Mouse (Mus musculus) E14TG2a.4 (cell line): ENCODE results near the gene Sco2.

Experiments
- H3K27me3 ChIP-seq: 2 replicates; pipeline ENCODE4 v1.6.1; 2014; ENCODE audit warnings: low read length, control low read depth; ENCODE audit not compliant: insufficient read depth
- H3K36me3 ChIP-seq: 2 replicates; pipeline ENCODE4 v1.6.1; 2014; ENCODE audit warnings: low read length, control low read depth; ENCODE audit not compliant: insufficient read depth
- H3K4me1 ChIP-seq: replicated peaks from 2 replicates; pipeline ENCODE4 v1.6.1; 2014; ENCODE audit warnings: low read depth, low read length, control low read depth
- H3K4me3 ChIP-seq: replicated peaks from 2 replicates; pipeline ENCODE4 v1.5.1; 2014; ENCODE audit warnings: mild to moderate bottlenecking, low read length
- H3K9me3 ChIP-seq: 2 replicates; pipeline ENCODE4 v1.6.1; 2014; ENCODE audit warnings: low read length, control low read depth
- CTCF ChIP-seq: conservative IDR thresholded peaks from 2 replicates; pipeline ENCODE4 v1.5.1; 2014; ENCODE audit warnings: low read length
- NANOG ChIP-seq: IDR thresholded peaks from 2 replicates; pipeline ENCODE4 v1.6.1; 2014; ENCODE audit warnings: borderline replicate concordance, low read length, mixed read lengths
- POU5F1 ChIP-seq: IDR thresholded peaks from 2 replicates; pipeline ENCODE4 v1.6.1; 2014; ENCODE audit warnings: low read length, borderline replicate concordance

Sco2 gene

DNA sequence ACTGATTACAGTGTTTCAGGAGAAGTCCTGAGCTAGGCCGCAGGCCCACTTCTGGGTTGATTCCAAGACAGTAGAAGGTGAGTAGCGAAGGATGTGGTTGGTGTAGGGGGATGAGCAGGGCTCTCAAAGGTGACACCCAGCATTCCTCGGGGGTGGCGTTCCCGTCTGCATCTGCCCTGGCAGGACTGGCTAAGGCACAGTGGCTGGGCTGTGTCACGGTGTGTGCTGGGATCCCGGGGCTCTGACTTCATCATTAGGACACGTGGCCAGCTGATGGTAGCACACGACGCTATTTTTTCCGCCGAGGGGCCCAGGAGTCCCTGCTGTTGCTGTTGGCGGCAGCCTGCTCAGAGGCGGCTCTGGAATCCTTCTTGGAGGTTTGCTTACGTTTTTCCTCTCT lies 22.3 kb downstream of the Sco2 start:
- peaks cover 44% of the 10 kb centered on the region for H3K4me1 ChIP-seq
- no peaks in the 10 kb centered on the region for H3K27me3 ChIP-seq
- peak overlapping the region; percentile 69 for H3K4me3 ChIP-seq
- no peaks in the 10 kb centered on the region for H3K9me3 ChIP-seq
- TF ChIP-seq NANOG = no peak
- no peak for TF ChIP-seq CTCF
- no peak for TF ChIP-seq POU5F1
- peaks cover 54% of the 10 kb centered on the region for H3K36me3 ChIP-seq

GRCm38 (mm10) chr15:89350447-89350846 lies 23.2 kb downstream of the Sco2 start:
- Histone ChIP-seq H3K36me3 (peaks cover 54% of the 10 kb centered on the region), H3K4me3 (no peak overlapping the region), H3K9me3 (no peaks in the 10 kb centered on the region), H3K27me3 (no peaks in the 10 kb centered on the region), H3K4me1 (peaks cover 44% of the 10 kb centered on the region)
- TF ChIP-seq CTCF (no peak), POU5F1 (no peak), NANOG (no peak)

DNA sequence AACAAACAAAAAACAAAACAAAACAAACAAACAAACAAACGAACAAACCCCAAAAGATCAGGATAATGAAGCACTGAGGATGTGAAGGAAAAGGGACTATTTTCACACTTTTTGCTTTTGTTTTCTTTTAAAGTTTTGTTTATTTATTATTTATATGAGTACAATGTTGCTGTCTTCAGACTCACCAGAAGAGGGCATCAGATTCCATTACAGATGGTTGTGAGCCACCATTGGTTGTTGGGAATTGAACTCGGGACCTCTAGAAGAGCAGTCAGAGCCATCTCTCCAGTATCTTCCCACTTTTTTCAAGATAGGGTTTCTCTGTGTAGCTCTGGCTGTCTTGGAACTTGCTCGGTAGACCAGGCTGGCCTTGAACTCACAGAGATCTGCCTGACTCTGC lies 30.3 kb downstream of the Sco2 start:
- TF ChIP-seq CTCF (peak; percentile 48), POU5F1 (no peak), NANOG (no peak)
- Histone ChIP-seq H3K4me3 (no peak overlapping the region), H3K9me3 (peaks cover 9% of the 10 kb centered on the region), H3K36me3 (0 out of 2 replicates have a peak, but pooled peaks cover 6% of the 10 kb centered on the region), H3K27me3 (no peaks in the 10 kb centered on the region), H3K4me1 (no peaks in the 10 kb centered on the region)

DNA sequence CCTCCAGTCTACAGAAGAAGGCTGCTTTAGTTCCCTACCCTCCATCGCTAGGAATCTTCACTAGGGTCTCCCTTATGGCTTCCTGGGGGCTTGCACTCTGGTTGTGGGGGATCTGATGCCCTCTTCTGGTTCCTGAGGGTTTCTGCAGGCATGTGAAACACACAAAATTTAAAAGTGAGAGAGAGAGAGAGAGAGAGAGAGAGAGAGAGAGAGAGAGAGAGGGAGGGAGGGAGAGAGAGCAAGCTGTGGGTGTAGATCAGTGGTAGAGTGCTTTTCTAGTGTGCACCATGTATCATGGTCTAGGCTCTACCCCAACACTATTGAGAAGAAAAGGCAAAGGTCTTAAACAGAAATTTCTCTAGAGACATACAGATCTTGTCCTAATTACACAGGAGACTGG lies 32.0 kb downstream of the Sco2 start:
- Histone ChIP-seq H3K9me3 (peaks cover 20% of the 10 kb centered on the region), H3K4me3 (no peak overlapping the region), H3K36me3 (no peaks in the 10 kb centered on the region), H3K27me3 (no peaks in the 10 kb centered on the region), H3K4me1 (no peaks in the 10 kb centered on the region)
- TF ChIP-seq CTCF (peak; percentile 22), NANOG (no peak)

DNA sequence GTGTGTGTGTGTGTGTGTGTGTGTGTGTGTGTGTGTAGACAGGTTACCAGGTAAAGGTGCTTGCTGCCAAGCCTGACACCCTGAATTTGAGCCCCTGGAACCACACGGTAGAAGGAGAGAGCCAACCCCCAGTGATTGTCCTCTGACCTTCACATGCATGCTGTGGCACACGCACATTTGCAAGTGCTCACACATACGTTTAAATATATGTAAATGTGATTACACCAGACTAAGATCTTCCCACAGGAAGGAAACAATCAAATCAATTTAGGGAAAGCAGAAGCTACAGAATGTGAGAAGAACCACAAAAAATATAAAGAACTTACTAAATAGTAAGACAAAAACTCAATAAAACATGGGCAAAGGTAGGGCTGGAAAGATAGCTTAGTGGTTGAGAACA lies 33.5 kb downstream of the Sco2 start:
- Histone ChIP-seq H3K27me3 (peaks cover 8% of the 10 kb centered on the region), H3K4me1 (peaks cover 14% of the 10 kb centered on the region)
- TF ChIP-seq NANOG (no peak), CTCF (no peak), POU5F1 (no peak)

GRCm38 (mm10) chr15:89339696-89340095 lies 34.0 kb downstream of the Sco2 start:
- Histone ChIP-seq H3K27me3 (peaks cover 12% of the 10 kb centered on the region), H3K4me1 (peaks cover 19% of the 10 kb centered on the region), H3K9me3 (peaks cover 20% of the 10 kb centered on the region), H3K36me3 (no peaks in the 10 kb centered on the region), H3K4me3 (no peak overlapping the region)
- TF ChIP-seq NANOG = no peak

More for the DNA sequence above, 33.5 kb downstream of the Sco2 start:
- Histone ChIP-seq H3K36me3 (no peaks in the 10 kb centered on the region), H3K4me3 (no peak overlapping the region), H3K9me3 (peaks cover 20% of the 10 kb centered on the region)

DNA sequence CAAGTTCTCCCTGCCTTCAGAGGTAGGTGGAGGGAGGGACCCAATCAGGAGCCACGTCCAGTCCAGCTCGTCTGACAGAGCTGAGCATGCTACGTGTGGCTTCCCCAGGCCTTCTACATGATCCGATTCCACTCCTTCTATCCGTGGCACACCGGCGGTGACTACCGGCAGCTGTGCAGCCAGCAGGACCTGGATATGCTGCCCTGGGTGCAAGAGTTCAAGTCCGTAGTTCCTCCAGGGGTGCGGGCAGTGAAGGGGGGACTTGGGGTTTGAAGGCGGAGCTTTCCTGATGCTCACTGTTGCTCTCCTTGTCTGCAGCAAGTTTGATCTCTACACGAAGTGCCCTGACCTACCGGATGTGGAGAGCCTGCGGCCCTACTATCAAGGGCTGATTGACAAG lies 37.2 kb downstream of the Sco2 start:
- TF ChIP-seq NANOG = no peak
- TF ChIP-seq CTCF = no peak
- TF ChIP-seq POU5F1 = no peak
- Histone ChIP-seq H3K4me3 (peak overlapping the region; percentile 71), H3K4me1 (peaks cover 19% of the 10 kb centered on the region), H3K9me3 (peaks cover 20% of the 10 kb centered on the region), H3K27me3 (peaks cover 20% of the 10 kb centered on the region), H3K36me3 (no peaks in the 10 kb centered on the region)

- no peaks in the 10 kb centered on the region for H3K36me3 ChIP-seq
- no peak for TF ChIP-seq POU5F1
- no peak for TF ChIP-seq CTCF
- TF ChIP-seq NANOG = no peak
- peaks cover 20% of the 10 kb centered on the region for H3K9me3 ChIP-seq
- peaks cover 20% of the 10 kb centered on the region for H3K27me3 ChIP-seq
- H3K4me1 ChIP-seq = peaks cover 19% of the 10 kb centered on the region
- peak overlapping the region; percentile 71 for H3K4me3 ChIP-seq
These were observed 38.7 kb downstream of the Sco2 start for GRCm38 (mm10) chr15:89334774-89335537.

DNA sequence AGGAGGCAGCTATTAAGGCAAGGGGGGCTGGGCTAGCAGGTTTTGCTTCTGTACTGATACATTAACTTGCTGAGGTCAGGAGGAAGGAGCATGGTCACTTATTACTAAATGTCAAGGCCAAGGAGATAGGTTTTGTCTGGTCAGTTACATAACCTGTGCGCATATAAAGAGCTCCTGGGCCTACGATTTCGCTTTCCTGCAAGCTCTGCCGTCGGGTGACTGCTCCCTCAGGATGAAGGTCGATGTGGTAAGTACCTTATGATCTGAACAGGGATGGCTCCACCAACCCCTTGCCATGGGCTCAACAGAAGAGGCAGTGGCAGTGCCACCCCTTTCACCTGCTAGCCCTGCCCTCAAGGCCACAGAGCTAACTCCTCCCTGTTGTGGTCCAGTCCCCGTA lies 39.4 kb downstream of the Sco2 start, which contains the start of gene Miox:
Miox (plus strand) TSS at position 128 of the 400 bp plus-strand sequence.
- no peaks in the 10 kb centered on the region for H3K36me3 ChIP-seq
- H3K4me1 ChIP-seq = peaks cover 19% of the 10 kb centered on the region
- TF ChIP-seq NANOG (no peak), POU5F1 (no peak)
- peak within 1 kb of the TSS; percentile 71 for H3K4me3 ChIP-seq
- H3K27me3 ChIP-seq = peaks cover 20% of the 10 kb centered on the region
- peaks cover 20% of the 10 kb centered on the region for H3K9me3 ChIP-seq

DNA sequence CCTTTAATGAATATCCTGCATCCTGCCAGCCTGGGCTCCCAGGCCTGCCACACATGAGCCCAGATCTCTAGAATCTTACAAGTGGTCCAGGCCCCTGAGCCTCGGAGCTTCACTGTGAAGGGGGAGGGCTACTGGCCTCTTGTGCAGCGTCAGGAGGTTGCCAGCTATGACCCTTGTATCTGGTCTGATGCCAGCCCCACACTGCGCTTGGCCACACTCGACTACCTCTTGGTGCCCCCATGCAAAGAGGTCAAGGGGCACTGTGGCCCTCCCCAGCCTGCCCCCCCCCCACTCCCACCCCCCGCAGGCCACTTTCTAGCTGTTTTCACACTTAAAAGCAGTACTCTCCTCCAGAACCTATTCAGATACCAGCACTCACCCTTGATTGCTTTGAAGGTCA lies 47.2 kb downstream of the Sco2 start:
- Histone ChIP-seq H3K27me3 (peaks cover 22% of the 10 kb centered on the region), H3K36me3 (no peaks in the 10 kb centered on the region), H3K9me3 (no peaks in the 10 kb centered on the region), H3K4me3 (no peak overlapping the region), H3K4me1 (peaks cover 25% of the 10 kb centered on the region)
- no peak for TF ChIP-seq POU5F1
- TF ChIP-seq NANOG = no peak
- no peak for TF ChIP-seq CTCF
